Mouse (Mus musculus) kidney, embryonic 15.5 days (tissue): ENCODE data around the gene Olfr718-ps1. TPM values are rescaled to one million over a fixed set of nuclear protein-coding genes. Genes with fewer than 3 reads are reported as not detected.

Source experiments
- ATAC-seq: fragments of 200-750 bp; cut with Nextera tagmentation; replicated peaks from 2 replicates; pipeline ENCODE4 v1.8.0; 2017; ENCODE audit warnings: moderate TSS enrichment; ENCODE audit not compliant: low FRiP score
- H3K27ac ChIP-seq: fragments of 300-500 bp; sonication (generic); 2 replicates; pipeline ENCODE4 v1.5.1; 2015; ENCODE audit warnings: mild to moderate bottlenecking, inconsistent platforms
- H3K27me3 ChIP-seq: fragments of 300-500 bp; sonication (generic); 2 replicates; pipeline ENCODE4 v1.6.1; 2015; ENCODE audit warnings: inconsistent platforms
- H3K36me3 ChIP-seq: fragments of 300-500 bp; sonication (generic); 2 replicates; pipeline ENCODE4 v1.6.1; 2015; ENCODE audit warnings: inconsistent platforms
- H3K4me1 ChIP-seq: fragments of 300-500 bp; sonication (generic); 2 replicates; pipeline ENCODE4 v1.6.1; 2015; ENCODE audit warnings: inconsistent platforms
- H3K4me2 ChIP-seq: fragments of 300-500 bp; sonication (generic); 2 replicates; pipeline ENCODE4 v1.6.1; 2015; ENCODE audit warnings: moderate library complexity, mild to moderate bottlenecking, inconsistent platforms
- H3K4me3 ChIP-seq: fragments of 300-500 bp; sonication (generic); replicated peaks from 2 replicates; pipeline ENCODE4 v1.5.1; 2015; ENCODE audit warnings: mild to moderate bottlenecking, inconsistent platforms
- H3K9ac ChIP-seq: fragments of 300-500 bp; sonication (generic); 2 replicates; pipeline ENCODE4 v1.6.1; 2015; ENCODE audit warnings: mild to moderate bottlenecking, inconsistent platforms
- H3K9me3 ChIP-seq: fragments of 300-500 bp; sonication (generic); replicated peaks from 2 replicates; pipeline ENCODE4 v1.6.1; 2016; ENCODE audit warnings: inconsistent platforms
- WGBS: fragments of 180-500 bp; shearing (Covaris S2); methylation state at CpG from one replicate; pipeline ENCODE4 v1.1.7; 2015; ENCODE audit warnings: mixed read lengths; 5-methylcytosine and 5-hydroxymethylcytosine counted together
- microRNA-seq: library from miRNA; unstranded; fragments of <30 nt; microRNA quantifications from one replicate; pipeline ENCODE4, GENCODE M21; 2016
- polyA plus RNA-seq: library from polyadenylated mRNA; unstranded; fragments of >200 nt; fragmentation: Nextera tagmentation; extraction: Ambion mirVana; gene quantifications from 2 replicates; pipeline ENCODE4 v1.2.1, GENCODE M21; 2015

Gene Olfr718-ps1
- polyA plus RNA-seq, 1 experiment from 2014 or later = 0.04 TPM

DNA sequence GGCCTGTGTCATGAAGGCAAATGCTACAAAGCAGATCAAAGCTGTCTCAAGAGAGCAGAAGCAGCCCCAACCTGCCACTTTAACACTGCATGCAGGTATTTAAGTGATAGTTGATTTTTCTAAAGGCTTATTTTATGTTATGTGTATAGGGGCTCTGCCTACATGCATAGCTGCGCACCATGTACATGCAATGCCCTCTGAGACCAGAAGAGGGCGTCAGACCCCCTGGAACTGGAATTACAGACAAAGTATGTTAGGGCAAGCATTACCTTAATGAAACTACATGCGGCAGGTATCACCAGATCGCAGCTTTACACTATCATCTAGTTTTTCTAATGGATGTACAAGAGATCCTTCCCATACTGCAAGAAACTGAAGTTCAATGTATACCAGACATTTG lies 62.5 kb downstream of the Olfr718-ps1 start:
- Histone ChIP-seq H3K9ac (no peak overlapping the region), H3K4me2 (no peak overlapping the region), H3K9me3 (no peaks in the 10 kb centered on the region), H3K36me3 (peaks cover 95% of the 10 kb centered on the region), H3K4me3 (no peak overlapping the region), H3K4me1 (no peaks in the 10 kb centered on the region), H3K27ac (no peak overlapping the region), H3K27me3 (no peaks in the 10 kb centered on the region)
- ATAC-seq = no peak
- 75% methylated on average over 4 of the region's 4 CpGs for whole genome bisulfite sequencing

Small RNA genes lying within 50 kb of the gene (microRNA-seq; reads per million reads assigned to microRNA genes)
- gene Gm44405 = not detected

Other genes starting within 250 kb of the Olfr718-ps1 start
- gene Actb, start 240.8 kb downstream of the Olfr718-ps1 start, polyA plus RNA-seq = 14,718 and 15,443 TPM in 2 replicates
- 320 and 348 TPM in 2 replicates for gene Fscn1, start 187.2 kb downstream of the Olfr718-ps1 start, polyA plus RNA-seq
- 44.5 and 46.9 TPM in 2 replicates for gene Rnf216, start 34.6 kb downstream of the Olfr718-ps1 start, polyA plus RNA-seq
- 12.8 and 16.8 TPM in 2 replicates for gene Rbak, start 33.2 kb upstream of the Olfr718-ps1 start, polyA plus RNA-seq
- not detected in 2 replicates for gene Spdye4b, start 33.4 kb upstream of the Olfr718-ps1 start, polyA plus RNA-seq
- not detected in 2 replicates for gene Spdye4a, start 79.3 kb upstream of the Olfr718-ps1 start, polyA plus RNA-seq
- 15.6 and 17.0 TPM in 2 replicates for gene Zfp12, start 87.6 kb upstream of the Olfr718-ps1 start, polyA plus RNA-seq
- gene Zfp316, start 122.4 kb upstream of the Olfr718-ps1 start, polyA plus RNA-seq = 3.2 and 3.3 TPM in 2 replicates
- gene Zfp853, start 146.0 kb upstream of the Olfr718-ps1 start, polyA plus RNA-seq = 0.08 TPM in 2 replicates
- 39.9 and 43.6 TPM in 2 replicates for gene E130309D02Rik, start 167.8 kb upstream of the Olfr718-ps1 start, polyA plus RNA-seq
- 74.3 and 76.4 TPM in 2 replicates for gene Zdhhc4, start 181.7 kb upstream of the Olfr718-ps1 start, polyA plus RNA-seq
- gene Grid2ip, start 209.8 kb upstream of the Olfr718-ps1 start, polyA plus RNA-seq = 0.14 TPM in 1 of 2 replicates, not detected in the other